Mouse (Mus musculus) bone marrow, adult 2 months (tissue): ENCODE data around the gene Hist1h2ba.

Source experiments
- CTCF ChIP-seq: fragments of 200-500 bp; IDR thresholded peaks from 2 replicates; pipeline ENCODE4 v1.5.1; 2011; ENCODE audit warnings: low read length, control low read depth; ENCODE audit not compliant: control insufficient read depth, insufficient read depth
- POLR2A ChIP-seq: fragments of 200-500 bp; IDR thresholded peaks from 2 replicates; pipeline ENCODE4 v1.6.1; 2011; ENCODE audit warnings: low read depth, mild to moderate bottlenecking, control low read depth, low read length, borderline replicate concordance; ENCODE audit not compliant: control insufficient read depth

DNA sequence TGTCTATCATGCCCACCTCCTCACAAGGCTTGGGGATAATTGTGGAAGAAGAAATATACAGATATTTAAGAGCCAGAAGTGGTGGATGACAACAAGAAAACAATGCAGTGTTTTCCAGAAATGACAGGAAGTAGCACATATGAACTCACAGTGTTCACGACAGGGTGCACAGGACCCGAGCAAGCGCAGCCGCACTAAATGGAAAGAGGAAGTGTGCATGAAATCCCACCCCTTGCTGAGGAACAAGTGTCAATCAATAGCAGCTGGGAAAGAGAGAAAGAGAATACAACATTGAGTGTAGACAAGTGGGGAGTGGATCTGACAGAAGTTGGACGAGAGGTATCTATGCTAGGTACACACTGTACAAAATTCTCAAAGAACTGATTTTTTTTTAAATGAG, 22.6 kb downstream of the Hist1h2ba start:
- no peak for TF ChIP-seq CTCF
- no peak for TF ChIP-seq POLR2A
